Mouse (Mus musculus): ENCODE data around the gene Sox13. TPM values are rescaled to one million over a fixed set of nuclear protein-coding genes. Genes with fewer than 3 reads are reported as not detected.

Gene Sox13
- total and polyA plus RNA-seq, 3 experiments, result 0.34 to 1.4 (median 0.90) TPM

GRCm38 (mm10) chr1:133355912-133356311 is 68.3 kb downstream of the Sox13 start:
- DNase-seq (ENCODE audit: extremely low read depth), result peak; percentile 27
- peaks cover 76% of the 10 kb centered on the region for H3K27me3 ChIP-seq (replicated peaks)
- no peaks in the 10 kb centered on the region for H3K36me3 ChIP-seq (replicated peaks in 1 of 2; ENCODE audit: control insufficient read depth in 1 of 2, insufficient read depth in 1 of 2, low read length in 1 of 2)
- H3K79me2 ChIP-seq (replicated peaks; ENCODE audit: control insufficient read depth, extremely low read depth, insufficient read depth, poor library complexity, severe bottlenecking), result no peaks in the 10 kb centered on the region
- H3K4me1 ChIP-seq (ENCODE audit: control insufficient read depth in 1 of 2, insufficient read depth in 2 of 2), result peaks cover 18 to 32% of the 10 kb centered on the region in 2 experiments
- in situ Hi-C loops (cut with MboI; ENCODE audit: low pct_ligation_motif_present, low pct_unique_long_range_greater_than_20kb, low sequenced_read_pairs), result loop anchor here (25.0 kb wide), 1 partner anchor 319 kb away; the partner anchor contains the start of genes Mdm4 and Pik3c2b
- peaks cover 1% of the 10 kb centered on the region for H3K9me3 ChIP-seq (replicated peaks; ENCODE audit: low read length)
- H3K4me2 ChIP-seq (ENCODE audit: insufficient read depth, low read depth, poor library complexity, severe bottlenecking), result peak overlapping the region; percentile 39
- H3K27ac ChIP-seq (ENCODE audit: insufficient read depth, low read depth), result no peak overlapping the region
- peak overlapping the region in 1 of 3 experiments; percentile 9 for H3K4me3 ChIP-seq (replicated peaks in 1 of 3; ENCODE audit: low read depth in 2 of 3, low read length in 2 of 3, poor library complexity in 1 of 3)
- H3K9ac ChIP-seq (ENCODE audit: insufficient read depth, low read depth), result no peak overlapping the region
- TF ChIP-seq ELF1 (IDR thresholded peaks at IDR 0.05; ENCODE audit: low read depth, low read length) (no peak), BHLHE40 (IDR thresholded peaks at IDR 0.05; ENCODE audit: low read depth, low read length) (0 out of 2 replicates have a peak, but pooled peaks have one; percentile 6), ETS1 (conservative IDR thresholded peaks at IDR 0.05; ENCODE audit: low read depth, low read length) (peak; percentile 58), CHD1 (IDR thresholded peaks at IDR 0.05; ENCODE audit: low read depth, low read length) (no peak), JUN (IDR thresholded peaks at IDR 0.05; ENCODE audit: insufficient read depth, low read depth, low read length) (no peak)
- dilution Hi-C loops (cut with MboI; ENCODE audit: extremely low pct_ligation_motif_present, extremely low pct_unique_long_range_greater_than_20kb, low sequenced_read_pairs), result no loop called here

- H3K27me3 ChIP-seq (replicated peaks), result peaks cover 78% of the 10 kb centered on the region
Observed at GRCm38 (mm10) chr1:133355469-133355868, 68.7 kb downstream of the Sox13 start.

GRCm38 (mm10) chr1:133353371-133353809 is 70.8 kb downstream of the Sox13 start:
- dilution Hi-C loops (cut with MboI; ENCODE audit: extremely low pct_ligation_motif_present, extremely low pct_unique_long_range_greater_than_20kb, low sequenced_read_pairs) (no loop called here), in situ Hi-C loops (cut with MboI; ENCODE audit: low pct_ligation_motif_present, low pct_unique_long_range_greater_than_20kb, low sequenced_read_pairs) (loop anchor here (5.0 to 25.0 kb wide), 2 partner anchors 36 to 316 kb away; partner anchors contain the start of genes Mdm4 and Pik3c2b)
- Histone ChIP-seq H3K27ac (ENCODE audit: insufficient read depth, low read depth) (no peak overlapping the region), H3K9me3 (replicated peaks; ENCODE audit: low read length) (no peaks in the 10 kb centered on the region), H3K4me2 (ENCODE audit: insufficient read depth, low read depth, poor library complexity, severe bottlenecking) (no peak overlapping the region), H3K4me1 (ENCODE audit: control insufficient read depth in 1 of 2, insufficient read depth in 2 of 2) (peaks cover 27 to 42% of the 10 kb centered on the region in 2 experiments), H3K79me2 (replicated peaks; ENCODE audit: control insufficient read depth, extremely low read depth, insufficient read depth, poor library complexity, severe bottlenecking) (no peaks in the 10 kb centered on the region), H3K9ac (ENCODE audit: insufficient read depth, low read depth) (no peak overlapping the region), H3K36me3 (replicated peaks in 1 of 2; ENCODE audit: control insufficient read depth in 1 of 2, insufficient read depth in 1 of 2, low read length in 1 of 2) (no peaks in the 10 kb centered on the region), H3K27me3 (replicated peaks) (peaks cover 70% of the 10 kb centered on the region), H3K4me3 (replicated peaks in 1 of 3; ENCODE audit: low read depth in 2 of 3, low read length in 2 of 3, poor library complexity in 1 of 3) (no peak overlapping the region)
- DNase-seq (ENCODE audit: extremely low read depth), result peak; percentile 76
- TF ChIP-seq TBP (conservative IDR thresholded peaks at IDR 0.05; ENCODE audit: low read depth, low read length), result no peak
- TF ChIP-seq JUND (conservative IDR thresholded peaks at IDR 0.05; ENCODE audit: low read depth, low read length), result no peak
- TF ChIP-seq MAX (IDR thresholded peaks at IDR 0.05; ENCODE audit: low read length), result peak; percentile 48; the same call in 1 of the 2 replicates
- TF ChIP-seq USF1 (IDR thresholded peaks at IDR 0.05; ENCODE audit: low read depth, low read length), result no peak
- TF ChIP-seq TCF12 (IDR thresholded peaks at IDR 0.05; ENCODE audit: low read depth, low read length), result peak; percentile 34; the same call in 1 of the 2 replicates
- peak; percentile 99 for TF ChIP-seq RAD21 (IDR thresholded peaks at IDR 0.05; ENCODE audit: low read depth, low read length)
- TF ChIP-seq ETS1 (conservative IDR thresholded peaks at IDR 0.05; ENCODE audit: low read depth, low read length), result no peak
- TF ChIP-seq CHD1 (IDR thresholded peaks at IDR 0.05; ENCODE audit: low read depth, low read length), result no peak
- peak; percentile 79 for TF ChIP-seq SMC3 (IDR thresholded peaks at IDR 0.05; ENCODE audit: low read depth, low read length)
- TF ChIP-seq JUN (IDR thresholded peaks at IDR 0.05; ENCODE audit: insufficient read depth, low read depth, low read length), result no peak
- no peak for TF ChIP-seq POLR2AphosphoS2 (IDR thresholded peaks at IDR 0.05; ENCODE audit: low read depth, low read length)
- no peak for TF ChIP-seq UBTF (IDR thresholded peaks at IDR 0.05; ENCODE audit: low read depth, low read length)
- peak; percentile 25; the same call in 1 of the 2 replicates for TF ChIP-seq ZC3H11A (IDR thresholded peaks at IDR 0.05; ENCODE audit: low read depth, low read length)
- TF ChIP-seq CTCF (conservative IDR thresholded peaks at IDR 0.05 in 1 of 2, IDR thresholded peaks at IDR 0.05 in 1 of 2; ENCODE audit: low read depth in 2 of 2, low read length in 2 of 2), result peak; percentile 97 to 98
- TF ChIP-seq MEF2A (IDR thresholded peaks at IDR 0.05; ENCODE audit: borderline replicate concordance, low read depth, low read length), result 0 out of 2 replicates have a peak, but pooled peaks have one; percentile 30

More at GRCm38 (mm10) chr1:133355469-133355868, 68.7 kb downstream of the Sox13 start:
- no peak for TF ChIP-seq USF2 (conservative IDR thresholded peaks at IDR 0.05; ENCODE audit: low read depth, low read length)
- no peak for TF ChIP-seq UBTF (IDR thresholded peaks at IDR 0.05; ENCODE audit: low read depth, low read length)
- no peak for TF ChIP-seq MXI1 (IDR thresholded peaks at IDR 0.05; ENCODE audit: low read depth, low read length)
- no peak for TF ChIP-seq E2F4 (IDR thresholded peaks at IDR 0.05; ENCODE audit: insufficient replicate concordance, low read depth, low read length)
- no peak for TF ChIP-seq ZKSCAN1 (IDR thresholded peaks at IDR 0.05; ENCODE audit: borderline replicate concordance, low read depth, low read length)
- no peak for TF ChIP-seq MAFK (IDR thresholded peaks at IDR 0.05; ENCODE audit: insufficient replicate concordance, low read length)
- TF ChIP-seq MYC (IDR thresholded peaks at IDR 0.05; ENCODE audit: low read depth, low read length), result no peak
- no peak for TF ChIP-seq EP300 (IDR thresholded peaks at IDR 0.05; ENCODE audit: low read length)
- TF ChIP-seq MAZ (IDR thresholded peaks at IDR 0.05; ENCODE audit: low read depth, low read length), result no peak
- TF ChIP-seq POLR2AphosphoS2 (IDR thresholded peaks at IDR 0.05; ENCODE audit: low read depth, low read length), result no peak
- no peak for TF ChIP-seq CTCF (conservative IDR thresholded peaks at IDR 0.05 in 1 of 2, IDR thresholded peaks at IDR 0.05 in 1 of 2; ENCODE audit: low read depth in 2 of 2, low read length in 2 of 2)
- no peak for TF ChIP-seq NRF1 (IDR thresholded peaks at IDR 0.05; ENCODE audit: low read depth, low read length)
- TF ChIP-seq POLR2A (IDR thresholded peaks at IDR 0.05; ENCODE audit: low read depth, low read length), result no peak
- TF ChIP-seq PAX5 (IDR thresholded peaks at IDR 0.05; ENCODE audit: low read length), result no peak
- no peak for TF ChIP-seq IRF4 (IDR thresholded peaks at IDR 0.05; ENCODE audit: low read depth, low read length)
- TF ChIP-seq ZC3H11A (IDR thresholded peaks at IDR 0.05; ENCODE audit: low read depth, low read length), result no peak
- TF ChIP-seq ELF1 (IDR thresholded peaks at IDR 0.05; ENCODE audit: low read depth, low read length), result no peak
- H3K9ac ChIP-seq (ENCODE audit: insufficient read depth, low read depth), result no peak overlapping the region
- peak; percentile 51 for DNase-seq (ENCODE audit: extremely low read depth)
- no peaks in the 10 kb centered on the region for H3K9me3 ChIP-seq (replicated peaks; ENCODE audit: low read length)
- in situ Hi-C loops (cut with MboI; ENCODE audit: low pct_ligation_motif_present, low pct_unique_long_range_greater_than_20kb, low sequenced_read_pairs), result loop anchor here (25.0 kb wide), 1 partner anchor 318 kb away; the partner anchor contains the start of genes Mdm4 and Pik3c2b
- peak overlapping the region; percentile 39; the same call in 1 of the 2 replicates for H3K4me2 ChIP-seq (ENCODE audit: insufficient read depth, low read depth, poor library complexity, severe bottlenecking)
- H3K27ac ChIP-seq (ENCODE audit: insufficient read depth, low read depth), result no peak overlapping the region
- peaks cover 18 to 32% of the 10 kb centered on the region in 2 experiments for H3K4me1 ChIP-seq (ENCODE audit: control insufficient read depth in 1 of 2, insufficient read depth in 2 of 2)
- no peaks in the 10 kb centered on the region for H3K36me3 ChIP-seq (replicated peaks in 1 of 2; ENCODE audit: control insufficient read depth in 1 of 2, insufficient read depth in 1 of 2, low read length in 1 of 2)
- H3K79me2 ChIP-seq (replicated peaks; ENCODE audit: control insufficient read depth, extremely low read depth, insufficient read depth, poor library complexity, severe bottlenecking), result no peaks in the 10 kb centered on the region
- dilution Hi-C loops (cut with MboI; ENCODE audit: extremely low pct_ligation_motif_present, extremely low pct_unique_long_range_greater_than_20kb, low sequenced_read_pairs), result no loop called here
- H3K4me3 ChIP-seq (replicated peaks in 1 of 3; ENCODE audit: low read depth in 2 of 3, low read length in 2 of 3, poor library complexity in 1 of 3), result no peak overlapping the region

All from CH12.LX (cell line).